Mouse (Mus musculus) 3T3-L1 (cell line): Measurements from ENCODE around the gene Plac1.

Source experiments
- DNase-seq: peaks from one replicate; pipeline ENCODE4 v3.0.0-alpha.2; 2015; ENCODE audit warnings: low read depth, low spot score

Plac1 gene

GRCm38 (mm10) chrX:53197681-53198080 lies 42.2 kb downstream of the Plac1 start:
- no peak for DNase-seq

- no peak for DNase-seq
These were observed 43.5 kb downstream of the Plac1 start for GRCm38 (mm10) chrX:53196392-53196791.

DNA sequence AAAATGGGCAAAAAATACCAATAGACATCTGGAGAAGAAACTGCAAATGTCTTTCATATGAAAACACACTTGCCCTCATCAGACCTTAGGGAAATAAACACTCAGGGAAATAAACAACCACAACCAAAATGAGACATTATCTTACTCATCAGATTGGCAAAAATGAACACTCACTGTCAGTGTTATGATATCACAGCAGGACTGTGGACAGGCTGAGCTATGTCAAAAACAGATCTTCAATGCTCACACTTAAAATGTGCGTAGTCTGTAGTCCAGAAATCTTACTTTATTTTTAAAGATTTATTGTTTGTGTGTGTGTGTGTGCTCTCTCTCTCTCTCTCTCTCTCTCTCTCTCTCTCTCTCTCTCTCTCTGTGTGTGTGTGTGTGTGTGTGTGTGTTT lies 51.2 kb downstream of the Plac1 start:
- DNase-seq = no peak

DNA sequence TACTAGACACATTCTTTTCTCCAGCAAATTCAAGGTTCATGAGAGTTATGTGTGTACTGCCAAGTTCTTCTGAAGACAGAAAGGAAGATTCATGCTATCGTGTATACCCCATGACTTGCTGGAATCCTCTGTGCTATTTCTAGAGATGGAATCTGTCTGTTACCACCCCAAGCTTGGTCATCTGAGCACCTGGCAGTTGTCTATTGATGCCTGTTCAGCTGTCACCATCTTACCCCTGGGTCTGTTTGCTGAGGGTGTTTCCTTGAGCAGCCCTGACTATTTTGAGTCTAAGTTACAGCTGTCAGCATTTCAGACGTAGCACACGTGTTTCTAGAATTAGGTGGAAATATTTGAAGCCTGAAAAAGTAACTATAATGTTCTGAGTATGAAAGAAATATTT lies 60.1 kb downstream of the Plac1 start:
- DNase-seq = no peak

DNA sequence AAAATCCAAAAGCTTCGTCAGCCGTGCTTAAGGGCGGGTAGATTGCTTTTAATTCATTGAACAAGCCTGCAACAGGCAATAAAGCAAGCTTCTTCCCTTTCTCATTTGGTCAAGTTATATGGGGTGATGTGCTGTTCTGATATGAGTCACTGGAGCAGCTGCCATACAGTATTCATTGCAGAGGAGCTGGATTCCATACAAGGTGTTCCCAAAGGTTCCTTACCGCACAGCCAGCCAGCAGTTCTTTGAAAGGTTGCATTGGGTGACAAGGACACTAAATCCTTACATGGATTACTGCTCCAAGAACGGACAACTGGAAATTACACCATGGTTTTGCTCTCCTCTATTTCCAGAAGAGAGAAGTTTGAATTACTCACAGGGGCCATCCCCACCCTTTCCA lies 63.6 kb downstream of the Plac1 start:
- peak; percentile 27 for DNase-seq

- peak; percentile 67 for DNase-seq
These were observed 71.3 kb downstream of the Plac1 start for GRCm38 (mm10) chrX:53168623-53169022.

- DNase-seq = peak; percentile 77
These were observed 72.9 kb downstream of the Plac1 start for GRCm38 (mm10) chrX:53166901-53167525.

- DNase-seq = no peak
These were observed 73.5 kb downstream of the Plac1 start for GRCm38 (mm10) chrX:53166251-53166900.

DNA sequence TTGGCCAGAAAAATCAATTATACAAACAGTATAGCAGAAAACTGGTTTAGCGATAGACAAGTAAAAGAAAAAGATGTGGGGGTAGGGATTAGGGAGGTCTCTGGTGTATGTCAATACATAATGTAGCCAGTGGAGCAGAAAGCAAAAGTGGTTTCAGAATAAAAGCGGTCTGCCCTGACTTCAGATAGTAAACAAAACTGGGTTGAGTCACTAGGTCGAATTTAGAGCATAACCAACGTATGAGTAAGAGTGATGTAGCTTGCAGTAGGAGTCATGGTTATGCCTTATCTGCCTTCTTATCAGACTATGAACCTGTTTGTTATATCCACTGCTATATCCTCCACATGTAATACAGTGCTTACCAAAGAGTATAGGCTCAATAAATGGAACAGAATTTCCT lies 77.3 kb downstream of the Plac1 start:
- peak; percentile 78 for DNase-seq

- DNase-seq = no peak
These were observed 78.3 kb downstream of the Plac1 start for GRCm38 (mm10) chrX:53161583-53161982.

DNA sequence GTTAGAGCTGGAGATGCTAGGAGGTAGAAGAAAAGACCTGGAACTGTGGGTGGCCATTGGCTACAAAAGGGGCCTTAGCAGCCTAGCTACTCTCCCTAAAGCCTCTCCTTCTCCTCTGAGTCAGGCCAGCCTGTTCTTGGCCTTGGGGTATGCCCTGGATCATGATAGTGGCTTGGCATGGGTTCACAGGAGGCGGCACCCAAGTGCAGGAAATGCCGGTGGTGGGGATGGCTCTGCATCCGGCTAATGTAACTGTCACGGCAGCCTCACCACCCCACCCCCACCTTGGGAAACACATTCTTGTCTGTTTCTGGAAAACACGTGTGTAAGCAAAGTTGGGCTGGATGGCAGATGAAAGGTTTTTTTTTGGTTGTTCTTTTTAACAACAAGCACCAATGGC lies 78.8 kb downstream of the Plac1 start:
- DNase-seq = peak; percentile 91

- DNase-seq = no peak
These were observed 91.9 kb downstream of the Plac1 start for GRCm38 (mm10) chrX:53148039-53148438.

- no peak for DNase-seq
These were observed 93.5 kb downstream of the Plac1 start for GRCm38 (mm10) chrX:53146389-53146917.

- DNase-seq = peak; percentile 50
These were observed 100.3 kb downstream of the Plac1 start for GRCm38 (mm10) chrX:53139641-53140040.

DNA sequence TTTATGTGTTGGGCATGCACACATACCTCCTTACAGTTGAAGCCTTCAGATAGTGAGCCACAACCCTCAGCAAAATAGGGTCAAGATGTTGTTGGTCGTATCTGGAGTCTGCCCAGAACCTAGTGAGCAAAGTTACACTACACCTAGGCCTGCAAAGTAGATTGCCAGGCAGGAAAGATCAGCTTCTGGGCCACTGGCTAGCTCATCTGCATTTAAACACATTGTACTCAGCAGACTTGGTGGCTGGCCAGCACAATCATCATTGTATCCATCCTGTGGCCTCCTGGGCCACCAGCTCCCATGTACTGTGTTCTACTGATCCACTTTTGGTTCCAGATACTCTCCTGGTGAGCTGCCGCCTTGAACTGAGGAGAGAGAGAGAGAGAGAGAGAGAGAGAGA lies 102.8 kb downstream of the Plac1 start:
- DNase-seq = peak; percentile 59

- peak; percentile 60 for DNase-seq
These were observed 110.4 kb downstream of the Plac1 start for GRCm38 (mm10) chrX:53129501-53129900.

- DNase-seq = no peak
These were observed 113.3 kb downstream of the Plac1 start for GRCm38 (mm10) chrX:53126492-53127033.

GRCm38 (mm10) chrX:53125838-53126467 lies 114.0 kb downstream of the Plac1 start:
- peak; percentile 50 for DNase-seq

DNA sequence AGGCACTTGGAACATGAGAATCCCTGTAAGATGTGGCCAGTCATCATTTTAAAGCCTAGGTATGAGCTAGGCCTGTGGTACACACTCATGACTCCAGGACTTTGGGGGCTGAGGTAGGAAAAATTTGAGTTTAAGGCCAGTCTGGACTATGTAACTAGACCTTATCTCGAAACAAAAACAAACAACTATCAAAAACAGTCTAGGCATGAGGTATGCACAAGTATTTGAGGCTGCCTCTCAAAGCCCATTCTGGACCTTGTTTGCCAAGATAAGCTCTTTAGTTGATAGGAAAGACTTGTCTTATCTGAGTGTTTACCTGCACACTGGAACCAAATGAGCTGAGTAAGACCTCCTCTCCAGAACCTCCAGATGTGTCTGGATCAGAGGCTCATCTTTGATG lies 116.3 kb downstream of the Plac1 start:
- no peak for DNase-seq

DNA sequence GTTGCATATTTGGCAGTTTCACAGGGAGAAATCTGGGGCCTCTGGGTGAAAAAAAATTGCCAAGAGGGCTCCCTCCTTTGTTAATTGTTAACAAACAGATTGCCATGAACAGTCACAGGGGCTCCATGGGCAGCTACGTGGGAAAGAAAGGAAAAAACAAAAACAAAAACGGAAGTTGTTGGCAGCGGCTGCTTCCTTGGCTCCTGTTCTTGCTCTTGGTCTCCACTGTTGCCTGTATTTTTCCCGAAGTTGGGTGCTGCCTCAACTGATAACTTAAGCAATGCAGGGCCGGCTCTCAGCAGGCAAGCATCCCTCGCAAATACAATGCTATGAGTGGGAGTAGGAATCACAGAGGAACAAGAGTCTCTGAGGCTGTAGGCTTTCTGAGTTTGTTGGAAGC lies 121.3 kb downstream of the Plac1 start:
- no peak for DNase-seq

GRCm38 (mm10) chrX:53118019-53118418 lies 121.9 kb downstream of the Plac1 start:
- no peak for DNase-seq

DNA sequence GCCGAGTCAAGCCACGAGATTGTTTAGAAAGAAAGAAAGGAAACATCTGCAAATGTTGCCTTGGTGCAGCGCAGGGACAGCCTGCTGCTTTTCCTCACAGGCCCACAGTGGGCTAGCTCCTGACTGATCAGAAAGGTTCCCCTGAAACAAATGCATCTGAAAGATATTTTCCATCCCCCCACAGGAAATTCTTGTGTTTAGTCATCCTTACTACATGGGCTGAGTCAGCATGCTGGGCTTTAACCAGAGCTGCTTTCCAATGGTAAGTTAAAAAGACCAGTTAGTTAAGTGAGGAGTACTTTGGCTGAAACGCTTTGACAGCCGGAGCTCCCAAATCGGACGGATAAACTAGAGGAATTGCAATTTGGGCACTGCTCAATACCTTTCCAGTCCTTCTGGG lies 124.9 kb downstream of the Plac1 start:
- DNase-seq = peak; percentile 80

GRCm38 (mm10) chrX:53110142-53110541 lies 129.8 kb downstream of the Plac1 start:
- no peak for DNase-seq
